Mouse (Mus musculus): ENCODE measurements around the gene Crb1.
"Not testable (repeated sequence)": the region's sequence is repeated elsewhere in the genome, so short reads cannot be mapped to it uniquely, and the experiment has no call there.

Gene Crb1

DNA sequence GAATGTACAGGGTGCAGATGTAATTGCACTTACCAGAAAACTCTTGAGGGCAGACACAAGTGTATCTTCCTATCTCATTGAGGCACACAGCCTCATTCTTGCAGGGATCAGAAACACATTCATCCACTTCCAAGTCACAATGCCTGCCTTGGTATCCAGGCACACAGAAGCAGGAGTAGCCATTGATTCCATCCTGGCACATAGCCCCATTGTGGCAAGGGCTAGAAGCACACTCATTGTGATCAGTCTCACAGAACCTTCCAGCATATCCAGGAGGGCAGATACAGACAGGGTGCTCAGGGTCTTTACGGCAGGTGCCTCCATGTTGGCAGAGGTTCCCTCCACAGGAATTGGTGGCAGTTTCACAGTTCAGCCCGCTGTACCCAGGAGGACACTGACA lies 39.9 kb downstream of the Crb1 start:
- DNase-seq (ENCODE audit: extremely low read depth, low read depth, low spot score) = no peak

- DNase-seq (ENCODE audit: extremely low read depth, low read depth, low spot score) = no peak
Measured at GRCm38 (mm10) chr1:139328811-139329210, 48.1 kb downstream of the Crb1 start.

DNA sequence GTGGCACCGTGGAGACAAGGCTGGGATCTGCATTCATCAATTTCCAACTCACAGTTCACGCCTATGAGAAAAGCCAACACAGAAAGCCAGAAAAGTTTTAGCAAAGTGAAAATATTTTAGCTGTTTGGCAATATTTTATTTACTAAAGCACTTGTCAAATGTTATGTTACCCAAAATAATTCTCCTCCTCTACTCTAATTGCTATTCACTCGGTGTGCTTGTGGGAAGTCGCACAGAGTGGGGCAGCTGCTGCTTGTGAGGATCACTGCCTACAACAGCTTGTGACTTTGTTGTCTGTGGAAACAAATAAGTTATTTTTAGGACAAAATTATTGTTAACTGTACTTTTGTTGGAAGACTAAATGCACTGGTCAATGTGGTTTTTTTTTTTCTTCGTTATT lies 48.6 kb downstream of the Crb1 start:
- no peak for DNase-seq (ENCODE audit: extremely low read depth, low read depth, low spot score)

GRCm38 (mm10) chr1:139325378-139325777 lies 51.5 kb downstream of the Crb1 start:
- DNase-seq (ENCODE audit: extremely low read depth, low read depth, low spot score) = no peak

DNA sequence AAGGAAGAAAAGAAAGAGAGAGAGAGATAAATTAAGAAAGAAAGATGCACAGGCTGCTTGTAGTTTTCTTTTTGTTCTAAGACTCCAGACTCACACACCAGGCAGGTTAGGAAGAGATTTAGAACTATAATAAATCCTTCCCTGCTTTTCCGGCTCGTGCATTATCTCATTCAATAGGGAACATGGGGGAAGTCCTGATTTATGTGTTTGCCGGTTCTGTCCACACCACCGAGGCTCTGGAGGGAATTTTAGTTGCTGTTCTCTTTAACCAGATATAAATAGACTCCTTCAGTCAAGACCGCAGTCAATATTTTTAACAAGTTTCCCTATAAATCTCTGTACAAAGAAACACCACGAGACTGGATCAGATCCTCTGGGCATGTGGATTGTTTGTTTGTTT lies 57.1 kb downstream of the Crb1 start:
- DNase-seq (ENCODE audit: extremely low read depth, low read depth, low spot score) = no peak

DNA sequence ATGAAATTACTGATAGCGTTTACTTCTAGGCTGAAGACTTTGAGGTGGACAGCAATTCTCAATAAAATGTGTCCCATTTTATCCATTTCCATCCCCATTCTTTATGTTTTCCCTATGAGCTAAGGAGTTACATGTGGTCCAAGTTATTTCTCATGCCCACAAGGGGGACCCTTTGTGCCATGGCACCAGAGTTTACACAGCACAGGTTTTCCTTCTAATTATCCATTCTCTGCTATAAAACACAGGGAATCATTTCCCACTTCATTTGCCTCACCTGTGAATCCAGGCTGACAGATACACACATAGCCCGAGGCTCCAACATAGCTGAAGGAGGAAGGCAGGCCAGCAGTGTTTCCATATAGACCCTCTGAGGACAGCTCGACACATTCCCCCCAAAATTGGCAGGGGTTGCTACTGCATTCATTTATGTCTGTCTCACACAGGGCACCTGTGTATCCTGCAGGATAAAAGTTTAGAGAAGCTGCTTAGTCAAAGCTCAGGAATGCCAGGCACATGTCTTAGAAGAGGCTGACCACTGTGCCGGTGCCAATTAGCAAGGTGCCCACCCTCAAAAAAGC lies 62.5 kb downstream of the Crb1 start:
- no peak for DNase-seq (ENCODE audit: extremely low read depth, low read depth, low spot score)

GRCm38 (mm10) chr1:139308915-139309314 lies 68.0 kb downstream of the Crb1 start:
- no peak for DNase-seq (ENCODE audit: extremely low read depth, low read depth, low spot score)

- not testable (repeated sequence) for DNase-seq (ENCODE audit: extremely low read depth, low read depth, low spot score)
Measured at GRCm38 (mm10) chr1:139302519-139302918, 74.4 kb downstream of the Crb1 start.

- DNase-seq (ENCODE audit: extremely low read depth, low read depth, low spot score) = no peak
Measured at GRCm38 (mm10) chr1:139301830-139302229, 75.1 kb downstream of the Crb1 start.

DNA sequence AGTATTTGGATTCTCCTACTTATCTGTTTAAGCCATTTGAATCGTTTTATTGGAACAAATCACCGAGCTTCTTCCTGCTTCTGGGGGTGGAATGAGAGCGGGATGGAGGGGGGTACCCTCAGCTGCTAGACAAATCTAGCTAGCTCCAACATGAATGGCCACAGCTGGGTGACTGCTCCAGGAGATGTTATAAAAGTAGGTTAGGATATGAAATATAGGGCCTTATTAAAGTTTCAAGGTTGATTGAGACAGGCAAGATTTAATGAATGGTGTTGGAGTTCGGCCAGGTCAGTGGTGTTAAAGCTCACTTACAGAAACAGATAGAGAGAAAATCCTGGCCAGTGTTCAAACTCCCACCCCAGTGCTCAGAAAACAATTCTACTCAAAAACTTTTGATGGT lies 84.9 kb downstream of the Crb1 start:
- DNase-seq (ENCODE audit: extremely low read depth, low read depth, low spot score) = no peak

GRCm38 (mm10) chr1:139291593-139291992 lies 85.3 kb downstream of the Crb1 start:
- DNase-seq (ENCODE audit: extremely low read depth, low read depth, low spot score) = no peak

DNA sequence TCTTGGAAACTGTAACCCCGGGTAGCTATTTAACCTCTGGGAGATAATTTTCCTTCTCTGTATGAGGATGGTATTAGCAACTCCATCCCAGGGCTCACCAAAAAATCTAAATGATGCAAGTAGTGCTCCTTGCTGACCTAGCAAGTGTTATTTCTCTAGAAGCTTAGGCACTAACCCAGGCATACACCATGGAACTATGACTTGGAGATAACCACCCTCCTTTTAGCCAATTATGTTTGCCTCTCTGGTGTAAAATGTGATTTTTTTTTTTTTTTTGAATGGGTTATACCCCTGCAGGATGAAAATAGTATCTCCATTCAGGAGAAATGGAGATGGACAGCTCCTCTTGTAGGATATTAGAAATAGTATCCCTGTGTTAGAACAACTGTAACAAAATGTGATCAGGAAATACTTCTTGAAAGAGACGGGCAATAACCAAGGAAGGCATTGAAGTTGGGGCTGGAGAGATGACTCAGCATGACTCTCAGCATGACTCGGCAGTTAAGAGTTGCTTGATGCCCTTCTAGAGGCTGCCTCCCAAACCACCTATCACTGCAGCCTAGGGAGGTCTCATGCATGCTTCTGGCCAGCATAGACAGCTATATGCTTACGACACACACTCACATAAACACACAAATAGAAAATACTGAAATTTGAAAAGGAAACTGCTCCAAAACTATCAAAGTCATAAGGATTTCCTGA lies 100.1 kb downstream of the Crb1 start:
- DNase-seq (ENCODE audit: extremely low read depth, low read depth, low spot score) = no peak

DNA sequence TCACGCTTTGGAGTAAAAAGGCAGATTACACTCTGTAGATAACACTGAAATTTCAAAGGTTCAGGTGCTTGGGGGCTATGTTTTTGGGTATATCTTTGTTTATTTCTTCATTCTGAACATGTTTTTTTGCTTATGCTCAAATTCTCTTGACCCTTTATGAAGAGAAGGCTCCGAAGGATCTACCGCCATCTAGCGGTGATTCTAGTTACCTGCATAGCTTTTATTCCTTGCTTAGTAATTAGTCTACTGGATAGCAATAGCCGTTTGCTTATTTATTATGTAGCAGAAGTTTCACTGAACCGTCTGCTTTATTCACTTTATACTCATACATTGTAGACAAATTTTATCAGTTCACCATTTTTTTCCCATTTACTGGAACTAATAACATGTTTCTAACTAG lies 109.1 kb downstream of the Crb1 start:
- DNase-seq (ENCODE audit: extremely low read depth, low read depth, low spot score) = no peak

DNA sequence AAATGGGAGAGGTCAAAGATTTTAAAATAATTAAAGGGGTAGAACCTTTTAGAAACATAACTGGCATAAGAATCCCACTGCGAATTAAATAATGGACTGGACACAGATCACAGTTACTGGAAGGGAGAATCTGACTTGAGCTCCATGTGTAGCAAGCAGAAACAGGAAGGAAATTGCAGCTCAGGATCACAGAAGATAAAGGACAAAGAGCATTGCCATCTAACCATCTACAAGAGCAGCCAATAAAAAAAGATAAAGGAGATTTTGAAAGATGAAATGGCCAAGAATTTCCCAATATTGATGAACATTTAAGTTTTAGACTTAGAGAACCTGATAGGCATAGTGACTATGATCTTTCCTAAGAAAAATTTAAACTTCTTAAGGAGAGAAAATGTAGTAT lies 112.7 kb downstream of the Crb1 start:
- no peak for DNase-seq (ENCODE audit: extremely low read depth, low read depth, low spot score)

DNA sequence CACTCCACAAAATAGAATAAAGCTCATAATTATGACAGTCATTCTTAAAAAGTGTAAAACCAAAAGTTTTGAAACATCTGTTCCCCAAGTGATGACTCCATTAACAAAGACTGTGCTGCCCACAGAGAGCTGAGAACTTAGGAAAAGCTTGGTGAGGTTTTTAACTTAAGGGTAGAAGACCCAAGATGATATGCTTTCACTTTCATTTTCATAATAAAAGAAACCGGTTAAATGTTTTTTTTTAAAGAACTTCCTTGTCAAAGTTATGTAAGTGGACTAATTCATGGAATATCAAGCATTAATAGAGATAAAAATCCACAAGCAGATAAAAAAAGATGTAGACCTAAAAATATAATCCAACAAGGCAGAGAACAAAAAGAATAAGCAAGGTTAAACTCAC lies 113.7 kb downstream of the Crb1 start:
- no peak for DNase-seq (ENCODE audit: extremely low read depth, low read depth, low spot score)

DNA sequence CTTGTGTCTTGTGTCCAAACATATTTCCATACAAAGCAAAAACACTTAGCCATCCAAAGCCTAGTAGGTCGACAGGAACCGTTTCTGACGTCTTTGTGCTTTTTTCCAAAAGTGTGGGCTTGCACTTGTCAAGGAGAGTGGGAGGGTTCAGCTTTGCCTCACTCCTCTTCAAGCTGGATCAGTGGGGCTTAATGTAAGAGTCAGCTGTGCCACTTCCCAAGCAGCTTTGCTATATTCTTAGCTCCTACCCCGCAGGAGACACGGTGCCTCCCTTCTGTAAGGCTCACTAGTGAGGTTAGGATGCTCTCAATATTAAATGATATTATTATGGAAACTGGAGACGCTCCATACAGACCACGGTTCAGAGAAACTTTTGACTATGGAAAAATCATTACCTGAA lies 121.3 kb downstream of the Crb1 start:
- no peak for DNase-seq (ENCODE audit: extremely low read depth, low read depth, low spot score)

GRCm38 (mm10) chr1:139252041-139252440 lies 124.9 kb downstream of the Crb1 start:
- DNase-seq (ENCODE audit: extremely low read depth, low read depth, low spot score) = no peak

- no peak for DNase-seq (ENCODE audit: extremely low read depth, low read depth, low spot score)
Measured at GRCm38 (mm10) chr1:139249159-139249558, 127.7 kb downstream of the Crb1 start.

- no peak for DNase-seq (ENCODE audit: extremely low read depth, low read depth, low spot score)
Measured at GRCm38 (mm10) chr1:139246723-139247380, 130.0 kb downstream of the Crb1 start.

DNA sequence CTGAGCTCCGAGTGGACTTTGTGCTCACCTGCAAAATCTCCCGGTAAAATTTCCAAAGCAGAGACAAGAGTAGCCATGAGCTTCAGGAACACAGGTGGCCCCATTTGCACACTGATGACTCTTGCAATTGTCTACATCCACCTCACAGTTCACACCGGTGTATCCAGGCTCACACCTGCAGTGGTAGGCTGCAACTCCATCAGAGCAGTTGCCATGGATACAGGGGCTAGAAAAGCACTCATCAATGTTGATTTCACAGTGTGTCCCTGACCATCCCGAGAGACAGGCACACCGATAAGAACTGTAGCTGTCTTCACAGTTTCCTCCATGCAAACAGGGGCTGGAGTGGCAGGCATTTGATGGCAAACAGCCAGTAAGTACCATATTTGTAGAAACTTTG lies 140.1 kb downstream of the Crb1 start:
- no peak for DNase-seq (ENCODE audit: extremely low read depth, low read depth, low spot score)

- DNase-seq (ENCODE audit: extremely low read depth, low read depth, low spot score) = no peak
Measured at GRCm38 (mm10) chr1:139234611-139235568, 142.0 kb downstream of the Crb1 start.
